Mouse (Mus musculus): Measurements from ENCODE around the gene Gm42906. TPM values are rescaled to one million over a fixed set of nuclear protein-coding genes. Genes with fewer than 3 reads are reported as not detected.

The Gm42906 gene
- polyA plus RNA-seq, 1 experiment from 2014 or later, result not detected

GRCm38 (mm10) chr5:151232576-151233299, 195.2 kb downstream of the Gm42906 start:
- peak overlapping the region; percentile 97 for H3K4me2 ChIP-seq (replicated peaks; ENCODE audit: low read depth, low read length)
- 0 out of 2 replicates have a peak, but pooled peaks cover 3% of the 10 kb centered on the region for H3K4me1 ChIP-seq (ENCODE audit: control insufficient read depth, insufficient read depth, low read length)
- H3K27ac ChIP-seq (ENCODE audit: low read length), result no peak overlapping the region
- ATAC-seq (ENCODE audit: insufficient number of reproducible peaks, insufficient read depth, low FRiP score, low read depth), result no peak
- H3K27me3 ChIP-seq (ENCODE audit: control insufficient read depth, insufficient read depth, low read length), result no peaks in the 10 kb centered on the region
- no peaks in the 10 kb centered on the region for H3K9me3 ChIP-seq (ENCODE audit: control insufficient read depth, low read depth, low read length)
- H3K9ac ChIP-seq (replicated peaks; ENCODE audit: low read depth, low read length), result peak overlapping the region; percentile 57; the same call in 1 of the 2 replicates
- peak overlapping the region; percentile 64 for H3K4me3 ChIP-seq (ENCODE audit: low read depth, low read length)
- 19% methylated on average over 12 of the region's 13 CpGs for WGBS
- no peaks in the 10 kb centered on the region for H3K36me3 ChIP-seq (ENCODE audit: control insufficient read depth, insufficient read depth, low read length)

DNA sequence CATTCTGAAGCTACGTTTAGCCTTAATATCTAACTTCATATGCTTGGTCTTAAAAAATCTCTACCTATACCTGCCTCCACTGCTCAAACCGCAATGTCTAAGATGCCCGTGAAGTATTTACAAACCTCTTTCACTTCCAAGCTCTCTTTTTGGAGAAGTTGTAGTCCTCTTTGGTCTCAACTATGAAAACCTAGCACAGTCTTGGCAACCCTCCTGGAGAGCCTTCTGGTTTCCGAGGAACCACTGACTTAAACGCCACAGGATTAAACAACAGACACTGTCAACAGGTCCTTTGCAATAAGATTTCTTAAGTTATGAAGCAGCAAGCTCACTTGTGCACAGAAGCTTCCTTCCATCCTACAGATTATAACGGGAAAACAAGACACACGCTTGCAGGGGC, 196.1 kb downstream of the Gm42906 start:
- Histone ChIP-seq H3K9ac (replicated peaks; ENCODE audit: low read depth, low read length) (no peak overlapping the region), H3K36me3 (ENCODE audit: control insufficient read depth, insufficient read depth, low read length) (no peaks in the 10 kb centered on the region), H3K9me3 (ENCODE audit: control insufficient read depth, low read depth, low read length) (no peaks in the 10 kb centered on the region), H3K4me2 (replicated peaks; ENCODE audit: low read depth, low read length) (no peak overlapping the region), H3K27ac (ENCODE audit: low read length) (no peak overlapping the region), H3K27me3 (ENCODE audit: control insufficient read depth, insufficient read depth, low read length) (no peaks in the 10 kb centered on the region), H3K4me3 (ENCODE audit: low read depth, low read length) (no peak overlapping the region), H3K4me1 (ENCODE audit: control insufficient read depth, insufficient read depth, low read length) (0 out of 2 replicates have a peak, but pooled peaks cover 3% of the 10 kb centered on the region)
- ATAC-seq (ENCODE audit: insufficient number of reproducible peaks, insufficient read depth, low FRiP score, low read depth), result no peak
- WGBS, result 86% methylated on average over 7 of the region's 7 CpGs

- 79% methylated on average over 4 of the region's 4 CpGs for WGBS
- H3K4me2 ChIP-seq (replicated peaks; ENCODE audit: low read depth, low read length), result no peak overlapping the region
- 0 out of 2 replicates have a peak, but pooled peaks cover 3% of the 10 kb centered on the region for H3K4me1 ChIP-seq (ENCODE audit: control insufficient read depth, insufficient read depth, low read length)
- no peaks in the 10 kb centered on the region for H3K9me3 ChIP-seq (ENCODE audit: control insufficient read depth, low read depth, low read length)
- no peak overlapping the region for H3K9ac ChIP-seq (replicated peaks; ENCODE audit: low read depth, low read length)
- H3K27ac ChIP-seq (ENCODE audit: low read length), result no peak overlapping the region
- H3K4me3 ChIP-seq (ENCODE audit: low read depth, low read length), result no peak overlapping the region
- H3K27me3 ChIP-seq (ENCODE audit: control insufficient read depth, insufficient read depth, low read length), result no peaks in the 10 kb centered on the region
- no peak for ATAC-seq (ENCODE audit: insufficient number of reproducible peaks, insufficient read depth, low FRiP score, low read depth)
- no peaks in the 10 kb centered on the region for H3K36me3 ChIP-seq (ENCODE audit: control insufficient read depth, insufficient read depth, low read length)
Measured at GRCm38 (mm10) chr5:151231411-151231810, 196.6 kb downstream of the Gm42906 start.

DNA sequence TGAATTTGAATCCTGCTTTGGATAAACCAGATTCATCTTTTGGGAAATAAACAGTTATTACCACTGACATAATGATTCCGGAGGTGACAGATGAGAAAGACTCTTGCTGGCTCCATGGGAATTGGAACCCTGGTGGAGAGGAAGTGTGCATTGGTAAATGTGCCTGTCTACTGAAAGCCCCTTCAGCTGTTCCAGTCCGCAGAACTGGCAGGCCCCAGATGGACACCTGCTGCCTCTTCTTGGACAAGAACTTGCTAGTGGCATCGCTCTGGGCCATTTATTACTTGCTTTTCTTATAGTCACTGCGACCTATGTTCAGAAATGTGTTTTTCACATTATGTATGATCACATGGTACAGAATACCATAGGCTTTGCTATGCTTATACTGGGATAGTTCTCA, 197.5 kb downstream of the Gm42906 start:
- Histone ChIP-seq H3K27me3 (ENCODE audit: control insufficient read depth, insufficient read depth, low read length) (no peaks in the 10 kb centered on the region), H3K9ac (replicated peaks; ENCODE audit: low read depth, low read length) (no peak overlapping the region), H3K9me3 (ENCODE audit: control insufficient read depth, low read depth, low read length) (no peaks in the 10 kb centered on the region), H3K4me1 (ENCODE audit: control insufficient read depth, insufficient read depth, low read length) (0 out of 2 replicates have a peak, but pooled peaks cover 3% of the 10 kb centered on the region), H3K27ac (ENCODE audit: low read length) (no peak overlapping the region), H3K36me3 (ENCODE audit: control insufficient read depth, insufficient read depth, low read length) (no peaks in the 10 kb centered on the region), H3K4me3 (ENCODE audit: low read depth, low read length) (no peak overlapping the region), H3K4me2 (replicated peaks; ENCODE audit: low read depth, low read length) (no peak overlapping the region)
- 87% methylated on average over 4 of the region's 4 CpGs for WGBS
- no peak for ATAC-seq (ENCODE audit: insufficient number of reproducible peaks, insufficient read depth, low FRiP score, low read depth)

GRCm38 (mm10) chr5:151228367-151229005, 199.5 kb downstream of the Gm42906 start:
- WGBS, result 72% methylated on average over 13 of the region's 13 CpGs
- H3K4me1 ChIP-seq (ENCODE audit: control insufficient read depth, insufficient read depth, low read length), result 0 out of 2 replicates have a peak, but pooled peaks cover 3% of the 10 kb centered on the region
- no peak overlapping the region for H3K4me3 ChIP-seq (ENCODE audit: low read depth, low read length)
- H3K4me2 ChIP-seq (replicated peaks; ENCODE audit: low read depth, low read length), result no peak overlapping the region
- no peak overlapping the region for H3K27ac ChIP-seq (ENCODE audit: low read length)
- H3K36me3 ChIP-seq (ENCODE audit: control insufficient read depth, insufficient read depth, low read length), result no peaks in the 10 kb centered on the region
- no peak for ATAC-seq (ENCODE audit: insufficient number of reproducible peaks, insufficient read depth, low FRiP score, low read depth)
- no peaks in the 10 kb centered on the region for H3K27me3 ChIP-seq (ENCODE audit: control insufficient read depth, insufficient read depth, low read length)
- no peaks in the 10 kb centered on the region for H3K9me3 ChIP-seq (ENCODE audit: control insufficient read depth, low read depth, low read length)
- no peak overlapping the region for H3K9ac ChIP-seq (replicated peaks; ENCODE audit: low read depth, low read length)

DNA sequence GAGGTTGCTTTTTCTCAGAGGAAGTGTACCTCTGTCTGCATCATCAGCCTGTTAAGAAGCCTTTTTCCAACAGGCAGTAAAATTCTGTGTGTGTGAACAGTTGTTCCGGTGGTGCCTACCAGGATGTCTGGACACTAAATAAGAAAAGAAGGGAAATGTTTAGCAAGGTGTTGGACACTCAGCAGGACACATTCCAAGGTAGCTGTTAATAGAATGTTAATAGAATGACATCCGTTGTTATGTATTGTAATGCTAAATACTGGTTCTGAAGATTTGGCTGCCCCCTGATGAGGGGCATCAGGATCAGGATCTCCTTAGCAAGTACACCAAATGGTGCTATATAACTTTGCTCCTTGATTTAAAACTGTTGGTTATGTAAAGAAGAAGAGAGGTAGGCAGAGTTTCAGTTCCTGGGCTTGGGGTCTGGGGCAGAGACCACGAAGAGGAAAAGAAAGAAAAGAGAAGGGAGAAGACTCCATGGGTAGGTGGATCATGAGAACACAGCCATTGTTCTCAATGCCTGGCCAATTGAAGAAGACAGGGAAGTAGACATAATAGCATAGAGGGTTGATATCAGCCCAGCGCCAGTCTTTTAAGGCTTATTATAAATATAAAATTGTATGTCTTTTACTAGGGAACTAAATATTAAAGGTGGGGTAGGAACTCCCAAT, 204.1 kb downstream of the Gm42906 start:
- Histone ChIP-seq H3K4me2 (replicated peaks; ENCODE audit: low read depth, low read length) (no peak overlapping the region), H3K27me3 (ENCODE audit: control insufficient read depth, insufficient read depth, low read length) (no peaks in the 10 kb centered on the region), H3K9me3 (ENCODE audit: control insufficient read depth, low read depth, low read length) (no peaks in the 10 kb centered on the region), H3K4me3 (ENCODE audit: low read depth, low read length) (no peak overlapping the region), H3K27ac (ENCODE audit: low read length) (no peak overlapping the region), H3K4me1 (ENCODE audit: control insufficient read depth, insufficient read depth, low read length) (no peaks in the 10 kb centered on the region), H3K9ac (replicated peaks; ENCODE audit: low read depth, low read length) (no peak overlapping the region), H3K36me3 (ENCODE audit: control insufficient read depth, insufficient read depth, low read length) (no peaks in the 10 kb centered on the region)
- WGBS, result 63% methylated on average over 4 of the region's 4 CpGs
- no peak for ATAC-seq (ENCODE audit: insufficient number of reproducible peaks, insufficient read depth, low FRiP score, low read depth)

DNA sequence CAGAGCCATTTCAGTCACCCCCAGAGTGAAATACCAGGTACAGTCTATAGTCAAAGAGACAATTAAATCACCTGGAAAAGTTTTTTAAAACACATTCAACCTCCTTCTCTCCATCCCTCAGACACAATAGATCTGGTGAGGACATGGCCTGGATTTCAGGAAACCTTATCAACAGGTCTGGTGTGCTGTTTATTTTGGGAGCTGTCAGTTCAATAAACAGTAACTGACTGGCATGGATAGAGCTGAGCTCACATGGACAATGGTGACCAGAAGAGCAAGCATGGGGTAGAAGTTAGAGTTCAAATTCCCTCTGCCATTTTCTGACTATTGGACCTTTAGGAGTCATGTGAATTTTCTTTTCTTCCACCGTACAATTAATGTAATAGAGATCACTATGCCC, 205.2 kb downstream of the Gm42906 start:
- no peaks in the 10 kb centered on the region for H3K4me1 ChIP-seq (ENCODE audit: control insufficient read depth, insufficient read depth, low read length)
- H3K27ac ChIP-seq (ENCODE audit: low read length), result no peak overlapping the region
- H3K4me2 ChIP-seq (replicated peaks; ENCODE audit: low read depth, low read length), result no peak overlapping the region
- H3K9ac ChIP-seq (replicated peaks; ENCODE audit: low read depth, low read length), result no peak overlapping the region
- H3K36me3 ChIP-seq (ENCODE audit: control insufficient read depth, insufficient read depth, low read length), result no peaks in the 10 kb centered on the region
- H3K9me3 ChIP-seq (ENCODE audit: control insufficient read depth, low read depth, low read length), result no peaks in the 10 kb centered on the region
- 100% methylated on average over 1 of the region's 1 CpGs for WGBS
- no peak for ATAC-seq (ENCODE audit: insufficient number of reproducible peaks, insufficient read depth, low FRiP score, low read depth)
- H3K27me3 ChIP-seq (ENCODE audit: control insufficient read depth, insufficient read depth, low read length), result no peaks in the 10 kb centered on the region
- H3K4me3 ChIP-seq (ENCODE audit: low read depth, low read length), result no peak overlapping the region

- Histone ChIP-seq H3K36me3 (ENCODE audit: control insufficient read depth, insufficient read depth, low read length) (no peaks in the 10 kb centered on the region), H3K9ac (replicated peaks; ENCODE audit: low read depth, low read length) (no peak overlapping the region), H3K4me1 (ENCODE audit: control insufficient read depth, insufficient read depth, low read length) (no peaks in the 10 kb centered on the region), H3K27me3 (ENCODE audit: control insufficient read depth, insufficient read depth, low read length) (no peaks in the 10 kb centered on the region), H3K4me3 (ENCODE audit: low read depth, low read length) (no peak overlapping the region), H3K9me3 (ENCODE audit: control insufficient read depth, low read depth, low read length) (no peaks in the 10 kb centered on the region), H3K27ac (ENCODE audit: low read length) (no peak overlapping the region), H3K4me2 (replicated peaks; ENCODE audit: low read depth, low read length) (no peak overlapping the region)
- WGBS, result 58% methylated on average over 6 of the region's 6 CpGs
- ATAC-seq (ENCODE audit: insufficient number of reproducible peaks, insufficient read depth, low FRiP score, low read depth), result no peak
Measured at GRCm38 (mm10) chr5:151218689-151219115, 209.3 kb downstream of the Gm42906 start.

All from stomach, embryonic 14.5 days (tissue).